Mouse (Mus musculus): Measurements from ENCODE around the gene Trpv2.

DNA sequence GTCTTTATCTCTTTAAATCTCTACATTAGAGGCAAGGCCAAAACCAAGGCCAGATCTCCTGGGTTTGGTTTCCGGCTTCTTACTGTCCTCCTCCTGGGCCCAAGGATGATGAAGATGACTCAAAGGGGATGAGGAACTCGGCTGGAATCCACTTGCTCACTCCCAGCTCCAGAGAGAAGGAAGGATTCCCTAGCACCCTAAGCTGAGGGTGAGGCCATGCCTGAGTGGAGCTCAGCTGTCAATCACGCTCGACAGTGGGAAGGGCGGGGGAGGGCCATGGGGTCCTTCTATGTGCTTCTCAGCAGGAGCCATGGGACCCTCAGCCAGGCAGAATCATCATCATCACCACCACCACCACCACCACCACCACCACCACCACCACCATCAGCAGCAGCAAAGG lies 63.1 kb downstream of the Trpv2 start:
- TF ChIP-seq CTCF (IDR thresholded peaks at IDR 0.05; ENCODE audit: extremely low read depth, insufficient read length, insufficient replicate concordance, low read depth, low read length) (no peak), POLR2A (IDR thresholded peaks at IDR 0.05; ENCODE audit: low read depth, low read length) (no peak)

All from small intestine, adult 2 months (tissue).